Mouse (Mus musculus) bone marrow, adult 2 months (tissue): ENCODE data around the gene Wdtc1. TPM values are rescaled to one million over a fixed set of nuclear protein-coding genes. Genes with fewer than 3 reads are reported as not detected.
A peak's percentile ranks its signal among the peaks of the same experiment; 100 is the strongest.

ENCODE experiments used
- H3K27ac ChIP-seq: fragments of 200-500 bp; 2 replicates; pipeline ENCODE4 v1.5.1; 2012; ENCODE audit warnings: low read depth, mild to moderate bottlenecking, control low read depth, inconsistent platforms, low read length; ENCODE audit not compliant: control insufficient read depth, poor library complexity, insufficient read depth
- H3K4me1 ChIP-seq: fragments of 200-500 bp; 2 replicates; pipeline ENCODE4 v1.6.1; 2011; ENCODE audit warnings: low read length; ENCODE audit not compliant: control insufficient read depth, insufficient read depth
- H3K4me3 ChIP-seq: fragments of 200-500 bp; replicated peaks from 2 replicates; pipeline ENCODE3; 2011; ENCODE audit warnings: mild to moderate bottlenecking, low read depth, low read length, control low read depth; ENCODE audit not compliant: control insufficient read depth
- CTCF ChIP-seq: fragments of 200-500 bp; IDR thresholded peaks from 2 replicates; pipeline ENCODE4 v1.5.1; 2011; ENCODE audit warnings: low read length, control low read depth; ENCODE audit not compliant: control insufficient read depth, insufficient read depth
- POLR2A ChIP-seq: fragments of 200-500 bp; IDR thresholded peaks from 2 replicates; pipeline ENCODE4 v1.6.1; 2011; ENCODE audit warnings: low read depth, mild to moderate bottlenecking, control low read depth, low read length, borderline replicate concordance; ENCODE audit not compliant: control insufficient read depth
- WGBS: fragments of 180-500 bp; shearing (Covaris S2); methylation state at CpG from one replicate; pipeline ENCODE4 v1.1.7; 2018; 5-methylcytosine and 5-hydroxymethylcytosine counted together
- polyA plus RNA-seq: library from polyadenylated mRNA; stranded (reverse); fragments of >200 nt; gene quantifications from 2 replicates; pipeline ENCODE4 v1.2.4, GENCODE M21; 2011; ENCODE audit warnings: low replicate concordance; ENCODE audit not compliant: missing spikeins, insufficient read depth, insufficient read length

Wdtc1 gene
- polyA plus RNA-seq: 9.5 and 14.6 TPM in 2 replicates

DNA sequence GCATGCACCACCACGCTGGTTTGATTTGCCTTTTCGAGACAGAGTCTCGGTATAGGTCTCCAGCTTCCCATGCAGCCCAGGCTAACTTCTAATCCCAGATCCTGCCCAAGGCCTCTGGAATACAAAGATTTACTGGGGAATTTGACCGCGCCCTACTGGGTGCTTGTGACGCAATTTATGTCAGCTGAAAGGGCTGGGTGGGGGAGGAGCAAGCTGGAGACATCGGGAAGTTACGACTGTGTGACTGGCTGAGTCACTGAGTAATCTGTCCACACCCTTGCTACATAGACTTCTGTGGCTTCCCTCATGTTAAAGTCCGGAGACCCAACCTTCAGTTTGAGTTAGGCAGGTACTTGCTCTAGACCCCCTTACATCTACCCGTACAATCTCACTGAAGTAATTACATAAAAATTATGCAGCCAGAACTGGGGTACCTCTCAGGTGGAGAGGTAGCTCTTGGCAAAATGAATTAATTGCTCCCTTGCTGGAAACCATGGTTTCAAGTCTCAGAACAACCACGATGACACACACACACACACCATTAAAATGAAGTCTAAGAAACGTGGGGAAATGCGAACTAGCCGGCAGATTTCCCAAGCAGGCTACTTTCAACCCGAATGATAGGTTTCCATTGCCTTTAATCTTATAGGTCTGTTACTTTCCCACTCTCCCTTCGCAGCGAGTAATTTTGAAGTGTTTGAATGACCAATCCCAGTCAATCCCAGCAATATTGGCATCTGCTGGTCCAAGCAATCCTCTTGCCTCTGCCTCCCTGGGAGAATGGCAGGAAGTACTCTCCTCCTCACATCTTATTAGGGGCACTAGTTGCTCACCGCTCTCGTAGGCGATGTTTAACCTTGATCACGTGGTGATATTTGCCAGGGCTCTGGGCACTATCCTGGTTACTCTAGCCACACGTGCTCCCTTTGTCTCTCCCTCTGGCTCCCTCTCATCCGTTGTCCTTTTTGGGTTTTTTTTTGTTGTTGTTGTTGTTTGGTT is at the start of gene Wdtc1:
Gene Wdtc1, minus strand, starts transcription at position 115 of the 999 bp plus-strand sequence.
- Histone ChIP-seq H3K4me1 (peaks cover 4% of the 10 kb centered on the region; the same call in 1 of the 2 replicates), H3K27ac (peak within 1 kb of the TSS; percentile 60), H3K4me3 (peak within 1 kb of the TSS; percentile 25)
- WGBS: 60% methylated on average over 23 of the region's 23 CpGs
- TF ChIP-seq POLR2A (no peak), CTCF (no peak)

DNA sequence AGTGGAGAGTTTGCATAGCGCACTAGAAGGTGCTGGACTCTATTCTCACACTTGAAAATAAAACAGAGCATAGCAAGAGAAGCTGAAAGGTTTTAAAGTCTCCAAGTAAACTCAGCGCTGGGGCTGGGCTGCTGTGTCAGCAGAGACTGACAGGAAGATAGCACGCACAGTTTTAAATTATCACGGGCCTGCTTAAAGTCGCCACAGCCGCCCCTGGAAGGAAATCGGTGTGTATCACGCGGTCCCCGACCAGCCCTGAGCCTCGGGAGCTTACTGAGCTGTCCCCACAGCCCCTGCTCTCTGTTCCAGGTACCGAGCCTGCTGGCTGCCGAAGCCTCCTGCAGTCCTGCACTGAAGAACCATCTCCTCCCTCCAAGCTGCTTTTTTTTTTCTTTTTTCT is 48.7 kb upstream of the Wdtc1 start:
- peaks cover 2% of the 10 kb centered on the region for H3K4me1 ChIP-seq
- no peak overlapping the region for H3K27ac ChIP-seq
- no peak overlapping the region for H3K4me3 ChIP-seq
- TF ChIP-seq POLR2A (no peak; the same call in 1 of the 2 replicates), CTCF (no peak)
- WGBS: 19% methylated on average over 13 of the region's 13 CpGs

DNA sequence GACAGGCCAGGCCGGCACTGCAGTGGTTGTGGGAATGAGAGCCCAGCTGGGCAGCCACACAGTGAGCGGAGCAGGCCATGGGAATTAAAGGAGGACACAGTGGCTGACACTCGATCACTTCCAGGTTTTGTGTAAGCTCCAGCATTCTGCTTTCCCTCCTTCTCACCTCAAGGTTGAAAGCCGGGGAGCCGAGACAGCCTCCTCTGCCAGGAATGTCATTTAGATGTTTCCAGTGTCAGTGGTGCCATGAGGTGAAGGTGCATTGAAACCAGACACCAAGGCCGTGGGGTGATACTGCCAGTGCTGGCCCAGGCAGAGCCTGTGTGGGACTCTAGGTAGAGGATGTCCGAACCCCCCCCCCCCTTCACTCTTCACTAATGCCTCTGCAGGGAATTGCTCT is 46.8 kb upstream of the Wdtc1 start:
- H3K4me3 ChIP-seq: no peak overlapping the region
- no peak overlapping the region; the same call in 1 of the 2 replicates for H3K27ac ChIP-seq
- H3K4me1 ChIP-seq: peaks cover 7% of the 10 kb centered on the region
- TF ChIP-seq POLR2A: no peak
- no peak for TF ChIP-seq CTCF
- WGBS: 86% methylated on average over 7 of the region's 7 CpGs

GRCm38 (mm10) chr4:133399509-133399908 is 46.2 kb upstream of the Wdtc1 start:
- peaks cover 9% of the 10 kb centered on the region for H3K4me1 ChIP-seq
- 84% methylated on average over 6 of the region's 6 CpGs for WGBS
- no peak overlapping the region for H3K4me3 ChIP-seq
- no peak for TF ChIP-seq CTCF
- TF ChIP-seq POLR2A: no peak
- H3K27ac ChIP-seq: no peak overlapping the region; the same call in 1 of the 2 replicates

- H3K4me1 ChIP-seq: peaks cover 10% of the 10 kb centered on the region
Observed at GRCm38 (mm10) chr4:133398619-133399018, 45.3 kb upstream of the Wdtc1 start.

GRCm38 (mm10) chr4:133397961-133398360 is 44.7 kb upstream of the Wdtc1 start:
- WGBS: 46% methylated on average over 8 of the region's 8 CpGs
- Histone ChIP-seq H3K4me1 (peaks cover 10% of the 10 kb centered on the region), H3K27ac (peak overlapping the region; percentile 62), H3K4me3 (no peak overlapping the region)
- no peak for TF ChIP-seq CTCF
- no peak for TF ChIP-seq POLR2A

More at GRCm38 (mm10) chr4:133398619-133399018, 45.3 kb upstream of the Wdtc1 start:
- Histone ChIP-seq H3K4me3 (no peak overlapping the region), H3K27ac (peak overlapping the region; percentile 62)
- 56% methylated on average over 5 of the region's 5 CpGs for WGBS
- TF ChIP-seq POLR2A: no peak
- TF ChIP-seq CTCF: no peak

- H3K4me1 ChIP-seq: peaks cover 10% of the 10 kb centered on the region
- 67% methylated on average over 5 of the region's 5 CpGs for WGBS
- no peak overlapping the region for H3K4me3 ChIP-seq
- no peak overlapping the region for H3K27ac ChIP-seq
- TF ChIP-seq POLR2A (no peak), CTCF (no peak)
Observed at GRCm38 (mm10) chr4:133397299-133397698, 44.0 kb upstream of the Wdtc1 start.

DNA sequence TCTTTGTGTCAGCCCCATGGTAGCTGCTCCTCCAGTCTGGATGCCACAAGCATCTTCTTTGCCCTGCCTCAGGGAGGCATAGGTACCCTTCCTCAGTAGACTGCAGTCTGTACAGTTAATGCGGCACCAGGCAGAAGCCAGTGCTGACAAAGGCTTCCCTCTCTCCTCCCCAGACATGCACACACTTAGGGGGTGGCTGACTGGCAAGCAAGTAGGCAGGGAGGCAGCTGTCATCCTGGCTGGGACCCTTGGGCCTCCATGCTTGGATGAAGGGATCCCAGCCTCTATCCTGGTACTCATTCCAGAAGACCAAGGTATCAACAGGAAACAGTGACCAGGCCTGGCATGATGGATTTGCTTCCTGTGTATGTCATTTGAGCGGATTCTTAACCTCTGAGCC is 42.8 kb upstream of the Wdtc1 start:
- Histone ChIP-seq H3K4me3 (no peak overlapping the region), H3K4me1 (peaks cover 16% of the 10 kb centered on the region), H3K27ac (no peak overlapping the region)
- no peak for TF ChIP-seq CTCF
- TF ChIP-seq POLR2A: no peak
- 82% methylated on average over 2 of the region's 2 CpGs for WGBS
